Mouse (Mus musculus) bone marrow, adult 2 months (tissue): Measurements from ENCODE around the gene Slc25a16.

Experiments used
- CTCF ChIP-seq: fragments of 200-500 bp; IDR thresholded peaks from 2 replicates; pipeline ENCODE4 v1.5.1; 2011; ENCODE audit warnings: low read length, control low read depth; ENCODE audit not compliant: control insufficient read depth, insufficient read depth
- POLR2A ChIP-seq: fragments of 200-500 bp; IDR thresholded peaks from 2 replicates; pipeline ENCODE4 v1.6.1; 2011; ENCODE audit warnings: low read depth, mild to moderate bottlenecking, control low read depth, low read length, borderline replicate concordance; ENCODE audit not compliant: control insufficient read depth

GRCm38 (mm10) chr10:62886799-62887591 is 33.4 kb upstream of the Slc25a16 start:
- no peak for TF ChIP-seq POLR2A
- no peak for TF ChIP-seq CTCF
